Mouse (Mus musculus): Measurements from ENCODE around the gene 1700025C18Rik. TPM values are rescaled to one million over a fixed set of nuclear protein-coding genes. Genes with fewer than 3 reads are reported as not detected.

Gene 1700025C18Rik
- not detected in 2 replicates for polyA plus RNA-seq (2012; rRNA removed; ENCODE audit: low replicate concordance)

GRCm38 (mm10) chr2:165090650-165091049 is at the start of gene 1700025C18Rik:
1700025C18Rik (minus strand) TSS chr2:165090750.

DNA sequence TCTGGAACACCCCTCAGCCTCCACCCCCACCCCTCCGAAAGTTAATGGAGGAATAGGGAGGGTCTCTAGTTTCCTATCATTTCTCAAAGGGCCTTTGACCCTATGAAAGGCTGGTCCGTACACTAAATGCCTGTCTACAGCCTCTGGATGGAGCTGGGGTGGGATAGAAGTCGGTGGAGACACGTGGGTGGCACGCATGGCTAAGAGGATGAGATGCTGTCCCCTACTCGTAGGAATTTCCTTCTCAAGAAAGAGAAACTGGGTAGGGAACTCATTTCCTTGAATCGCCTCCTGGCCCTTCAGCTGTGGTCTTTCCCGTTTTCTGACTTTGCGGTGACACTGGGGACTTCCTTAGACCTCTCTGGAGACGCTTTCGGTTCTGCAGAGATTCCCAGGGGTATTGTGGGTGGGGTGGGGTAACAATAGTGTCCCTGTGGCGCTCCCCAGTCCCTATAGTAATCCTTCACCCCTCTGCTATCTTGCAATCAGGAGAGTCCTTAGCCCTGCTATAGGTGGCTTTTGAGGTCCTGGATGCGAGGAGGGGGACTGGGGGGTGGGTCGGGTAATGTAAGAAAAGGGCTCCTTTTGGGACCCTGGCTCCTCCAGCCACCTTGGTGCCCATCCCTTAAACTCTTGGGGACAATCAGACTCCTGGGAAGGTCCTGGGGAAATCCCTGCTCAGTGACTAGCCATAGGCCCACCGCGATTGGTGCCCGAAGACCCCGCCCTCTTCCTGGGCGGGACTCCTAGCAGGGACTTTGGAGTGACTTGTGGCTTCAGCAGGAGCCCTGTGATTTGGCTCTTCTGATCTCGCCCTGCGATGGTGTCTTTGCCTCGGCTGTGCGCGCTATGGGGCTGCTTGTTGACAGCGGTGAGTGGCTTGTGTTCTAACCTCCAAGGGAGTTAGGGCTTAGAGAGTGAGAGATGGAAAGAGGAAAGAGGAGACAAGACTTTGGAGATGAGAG is 35.4 kb downstream of the 1700025C18Rik start, which contains the start of gene Cd40:
TSS of gene Cd40 (plus strand) at position 740 of the 965 bp plus-strand sequence.

GRCm38 (mm10) chr2:165034131-165035057 is 56.2 kb downstream of the 1700025C18Rik start, which contains the start of gene Ncoa5:
Ncoa5 (minus strand) TSS chr2:165034867.

Other genes with a start within 250 kb of the 1700025C18Rik start
- gene Pltp, start 233.0 kb downstream of the 1700025C18Rik start, polyA plus RNA-seq (2012; rRNA removed; ENCODE audit: low replicate concordance) = 463 and 530 TPM in 2 replicates
- 33.5 and 43.1 TPM in 2 replicates for gene Pcif1, start 211.4 kb downstream of the 1700025C18Rik start, polyA plus RNA-seq (2012; rRNA removed; ENCODE audit: low replicate concordance)
- gene Zfp335, start 179.0 kb downstream of the 1700025C18Rik start, polyA plus RNA-seq (2012; rRNA removed; ENCODE audit: low replicate concordance) = 23.1 and 35.5 TPM in 2 replicates
- gene Mmp9, start 150.0 kb downstream of the 1700025C18Rik start, polyA plus RNA-seq (2012; rRNA removed; ENCODE audit: low replicate concordance) = 7.3 and 28.2 TPM in 2 replicates
- 3.4 and 4.1 TPM in 2 replicates for gene Slc12a5, start 129.9 kb downstream of the 1700025C18Rik start, polyA plus RNA-seq (2012; rRNA removed; ENCODE audit: low replicate concordance)
- gene Ncoa5, start 55.9 kb downstream of the 1700025C18Rik start, polyA plus RNA-seq (2012; rRNA removed; ENCODE audit: low replicate concordance) = 20.5 and 46.5 TPM in 2 replicates
- 8.3 and 10.2 TPM in 2 replicates for gene Cd40, start 35.1 kb downstream of the 1700025C18Rik start, polyA plus RNA-seq (2012; rRNA removed; ENCODE audit: low replicate concordance)
- 0.09 TPM in 1 of 2 replicates, not detected in the other for gene Cdh22, start 144.1 kb upstream of the 1700025C18Rik start, polyA plus RNA-seq (2012; rRNA removed; ENCODE audit: low replicate concordance)
- 63.8 and 71.8 TPM in 2 replicates for gene Slc35c2, start 197.1 kb upstream of the 1700025C18Rik start, polyA plus RNA-seq (2012; rRNA removed; ENCODE audit: low replicate concordance)
- gene Elmo2, start 235.7 kb upstream of the 1700025C18Rik start, polyA plus RNA-seq (2012; rRNA removed; ENCODE audit: low replicate concordance) = 110 and 115 TPM in 2 replicates

Measured in subcutaneous adipose tissue, adult 2 months (tissue).